Mouse (Mus musculus) G1E (cell line): ENCODE results near the gene Npas3. TPM values are rescaled to one million over a fixed set of nuclear protein-coding genes. Genes with fewer than 3 reads are reported as not detected.

ENCODE experiments used
- ATAC-seq: 2 replicates; pipeline ENCODE4 v1.8.0; 2016; ENCODE audit warnings: mild to moderate bottlenecking; ENCODE audit not compliant: insufficient number of reproducible peaks, poor library complexity, low FRiP score, severe bottlenecking; ENCODE audit errors: extremely low read depth
- DNase-seq: peaks from one replicate; pipeline ENCODE4 v3.0.0; 2012; ENCODE audit warnings: low spot score
- H3K27me3 ChIP-seq: 2 replicates; pipeline ENCODE4 v1.6.1; 2012; ENCODE audit warnings: mild to moderate bottlenecking, low read length, inconsistent platforms; ENCODE audit not compliant: insufficient read depth
- H3K36me3 ChIP-seq: replicated peaks from 2 replicates; pipeline ENCODE3; 2012; ENCODE audit warnings: mild to moderate bottlenecking, inconsistent platforms
- H3K4me1 ChIP-seq: 2 replicates; pipeline ENCODE4 v1.6.1; 2012; ENCODE audit warnings: low read depth, low read length, inconsistent platforms, mixed read lengths; ENCODE audit not compliant: insufficient read depth
- H3K4me3 ChIP-seq: 2 replicates; pipeline ENCODE4 v1.5.1; 2012; ENCODE audit warnings: low read depth, mild to moderate bottlenecking, inconsistent platforms, low read length, moderate library complexity, mixed read lengths
- H3K9me3 ChIP-seq: replicated peaks from 2 replicates; pipeline ENCODE4 v1.6.1; 2012; ENCODE audit warnings: inconsistent platforms
- CTCF ChIP-seq: IDR thresholded peaks from 2 replicates; pipeline ENCODE4 v1.5.1; 2012; ENCODE audit warnings: low read depth, low read length, inconsistent platforms, mixed read lengths
- GATA1 ChIP-seq: IDR thresholded peaks from 2 replicates; pipeline ENCODE4 v1.6.1; 2012; ENCODE audit warnings: borderline replicate concordance, low read length, inconsistent platforms, mixed read lengths
- GATA2 ChIP-seq: IDR thresholded peaks from 2 replicates; pipeline ENCODE4 v1.6.1; 2012; ENCODE audit warnings: low read depth, low read length, inconsistent platforms, borderline replicate concordance
- POLR2AphosphoS5 ChIP-seq: IDR thresholded peaks from 2 replicates; pipeline ENCODE4 v1.6.1; 2012; ENCODE audit warnings: low read depth, low read length, inconsistent platforms; ENCODE audit not compliant: insufficient replicate concordance
- TAL1 ChIP-seq: conservative IDR thresholded peaks from 2 replicates; pipeline ENCODE4 v1.6.1; 2012; ENCODE audit warnings: low read depth, low read length, inconsistent platforms, mixed read lengths
- polyA plus RNA-seq: library from polyadenylated mRNA; stranded (reverse); fragments of >175 nt; gene quantifications from 2 replicates; pipeline ENCODE4 v1.2.3, GENCODE M21; 2012
- total RNA-seq, 2 experiments: library from RNA; stranded (forward) in 1 of 2; stranded (reverse) in 1 of 2; fragments of 200-1000 nt in 1 of 2; fragments of >200 nt in 1 of 2; fragmentation: Nextera tagmentation in 1 of 2; gene quantifications; 2 replicates each; pipeline ENCODE4 v1.2.3; 2014 to 2017

The Npas3 gene
- total and polyA plus RNA-seq, 3 experiments: 0.11 TPM; not detected in 2

GRCm38 (mm10) chr12:54101307-54101870, 852.9 kb downstream of the Npas3 start:
- TF ChIP-seq TAL1: no peak
- no peak for TF ChIP-seq POLR2AphosphoS5
- TF ChIP-seq GATA2: no peak
- no peak for TF ChIP-seq GATA1
- TF ChIP-seq CTCF: no peak
- Histone ChIP-seq H3K27me3 (no peaks in the 10 kb centered on the region), H3K4me3 (no peak overlapping the region), H3K36me3 (no peaks in the 10 kb centered on the region), H3K9me3 (peaks cover 69% of the 10 kb centered on the region), H3K4me1 (no peaks in the 10 kb centered on the region)
- DNase-seq (no peak), ATAC-seq (no peak)

- no peak overlapping the region for H3K4me3 ChIP-seq
Observed at GRCm38 (mm10) chr12:54102500-54102899, 854.0 kb downstream of the Npas3 start.

GRCm38 (mm10) chr12:54105531-54105930, 857.1 kb downstream of the Npas3 start:
- Histone ChIP-seq H3K36me3 (no peaks in the 10 kb centered on the region), H3K9me3 (peaks cover 73% of the 10 kb centered on the region), H3K4me1 (no peaks in the 10 kb centered on the region), H3K27me3 (no peaks in the 10 kb centered on the region), H3K4me3 (no peak overlapping the region)
- TF ChIP-seq GATA1 (no peak), POLR2AphosphoS5 (no peak), TAL1 (no peak), GATA2 (no peak), CTCF (no peak)
- DNase-seq (no peak), ATAC-seq (no peak)

More at GRCm38 (mm10) chr12:54102500-54102899, 854.0 kb downstream of the Npas3 start:
- H3K4me1 ChIP-seq: no peaks in the 10 kb centered on the region
- ATAC-seq: no peak
- H3K9me3 ChIP-seq: peaks cover 70% of the 10 kb centered on the region
- TF ChIP-seq TAL1: no peak
- TF ChIP-seq CTCF: no peak
- no peak for TF ChIP-seq GATA2
- no peak for TF ChIP-seq POLR2AphosphoS5
- TF ChIP-seq GATA1: no peak
- DNase-seq: no peak
- no peaks in the 10 kb centered on the region for H3K27me3 ChIP-seq
- H3K36me3 ChIP-seq: no peaks in the 10 kb centered on the region

DNA sequence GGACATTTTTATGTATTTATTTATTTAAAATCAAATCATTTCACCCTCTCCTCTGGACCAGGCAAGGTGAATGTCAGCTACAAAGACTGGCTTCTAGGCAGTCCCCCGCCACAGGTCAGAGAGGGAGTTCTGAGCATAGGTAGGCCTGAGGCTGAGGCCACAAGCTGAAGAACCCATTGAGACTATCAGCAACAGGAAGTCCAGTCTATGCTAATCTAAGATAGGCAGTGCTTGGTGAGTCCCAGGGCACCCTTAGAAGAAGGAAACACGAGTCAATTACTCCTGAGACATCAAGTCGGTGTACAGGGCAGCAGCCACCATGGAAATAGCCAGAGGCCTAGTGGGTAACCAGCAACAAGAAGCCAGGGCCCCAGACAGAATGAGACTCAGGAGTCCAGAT, 857.5 kb downstream of the Npas3 start:
- no peak for TF ChIP-seq CTCF
- TF ChIP-seq TAL1: no peak
- TF ChIP-seq GATA2: no peak
- TF ChIP-seq POLR2AphosphoS5: no peak
- TF ChIP-seq GATA1: no peak
- Histone ChIP-seq H3K9me3 (peaks cover 70% of the 10 kb centered on the region), H3K4me1 (no peaks in the 10 kb centered on the region), H3K36me3 (no peaks in the 10 kb centered on the region), H3K27me3 (no peaks in the 10 kb centered on the region), H3K4me3 (no peak overlapping the region)
- DNase-seq: no peak
- no peak for ATAC-seq

GRCm38 (mm10) chr12:54110342-54110741, 861.9 kb downstream of the Npas3 start:
- Histone ChIP-seq H3K27me3 (no peaks in the 10 kb centered on the region), H3K9me3 (peaks cover 47% of the 10 kb centered on the region), H3K36me3 (no peaks in the 10 kb centered on the region), H3K4me1 (no peaks in the 10 kb centered on the region), H3K4me3 (no peak overlapping the region)
- DNase-seq: no peak
- TF ChIP-seq GATA1: no peak
- no peak for TF ChIP-seq CTCF
- TF ChIP-seq POLR2AphosphoS5: no peak
- TF ChIP-seq GATA2: no peak
- TF ChIP-seq TAL1: no peak
- no peak for ATAC-seq

DNA sequence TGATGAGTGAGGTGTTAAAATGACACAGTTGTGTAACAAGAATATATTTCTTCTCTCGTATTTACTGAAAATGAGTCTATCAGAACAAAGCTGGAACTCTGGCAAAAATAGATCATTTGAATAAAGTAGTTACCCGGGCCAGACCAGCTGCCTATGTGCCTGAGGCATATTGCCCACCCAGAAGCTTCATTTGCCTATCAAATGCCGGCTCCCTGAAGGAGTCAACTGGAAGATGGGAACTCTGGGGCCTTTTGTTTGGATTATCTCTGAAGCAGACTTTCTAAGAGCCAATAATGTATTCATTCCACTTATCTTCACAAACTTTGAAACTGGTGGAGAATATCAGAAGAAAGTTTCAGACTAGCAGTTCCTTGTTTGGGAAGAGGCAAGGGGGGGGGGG, 862.5 kb downstream of the Npas3 start:
- Histone ChIP-seq H3K4me1 (no peaks in the 10 kb centered on the region), H3K9me3 (peaks cover 44% of the 10 kb centered on the region), H3K4me3 (no peak overlapping the region), H3K27me3 (no peaks in the 10 kb centered on the region), H3K36me3 (no peaks in the 10 kb centered on the region)
- TF ChIP-seq CTCF (no peak), GATA1 (no peak), TAL1 (no peak), GATA2 (no peak)
- no peak for DNase-seq
- ATAC-seq: no peak
